Mouse (Mus musculus) monocyte, adult 2 months (primary cell): ENCODE measurements around the gene Sash3.

Source experiments
- DNase-seq, 2 experiments: peaks; one replicate each; pipeline ENCODE4 v3.0.0; 2022; ENCODE audit warnings: low spot score in 2 of 2, low read depth in 1 of 2

The Sash3 gene

DNA sequence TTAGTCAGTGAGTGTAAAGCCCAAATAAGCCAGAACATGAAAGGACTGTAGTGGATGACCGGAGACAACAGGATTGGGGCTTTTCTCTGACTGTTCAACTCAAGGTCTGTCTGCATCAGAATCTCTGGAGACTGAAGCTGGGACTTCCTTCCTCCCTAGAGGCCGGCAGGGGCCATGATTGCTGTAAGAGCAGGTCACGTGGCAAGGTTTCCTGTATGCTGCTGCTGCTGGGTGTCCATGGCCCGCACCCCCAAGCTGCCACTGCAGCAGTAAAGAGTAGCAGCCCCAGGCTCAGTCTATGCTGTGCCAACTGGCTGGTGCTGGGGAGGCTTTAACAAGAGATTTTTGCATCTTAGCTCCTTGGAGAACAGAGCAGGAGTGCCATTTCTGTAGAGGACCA, at the start of gene Sash3:
Sash3 (plus strand) TSS at position 175 of the 400 bp plus-strand sequence.
- peak in 1 of 2 experiments; percentile 50 for DNase-seq

DNA sequence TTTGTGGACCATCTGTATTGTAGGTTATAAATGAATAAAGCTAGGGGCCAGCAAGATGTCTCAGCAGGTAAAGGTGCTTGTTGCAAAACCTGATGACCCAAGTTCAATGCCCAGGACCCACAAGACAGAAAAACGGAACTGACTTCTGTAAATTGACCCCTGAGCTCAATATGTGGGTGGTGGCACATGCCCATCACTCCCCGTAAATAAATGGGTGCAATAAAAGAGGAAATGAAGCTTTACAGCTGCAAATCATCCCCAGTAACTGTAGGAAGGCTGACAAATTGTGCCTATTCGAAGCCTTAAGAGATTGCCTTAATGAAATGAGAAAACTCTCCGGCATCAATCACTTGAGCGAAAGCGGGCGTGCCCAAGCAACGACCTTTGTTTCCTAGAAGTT, 49.7 kb upstream of the Sash3 start:
- DNase-seq: no peak

DNA sequence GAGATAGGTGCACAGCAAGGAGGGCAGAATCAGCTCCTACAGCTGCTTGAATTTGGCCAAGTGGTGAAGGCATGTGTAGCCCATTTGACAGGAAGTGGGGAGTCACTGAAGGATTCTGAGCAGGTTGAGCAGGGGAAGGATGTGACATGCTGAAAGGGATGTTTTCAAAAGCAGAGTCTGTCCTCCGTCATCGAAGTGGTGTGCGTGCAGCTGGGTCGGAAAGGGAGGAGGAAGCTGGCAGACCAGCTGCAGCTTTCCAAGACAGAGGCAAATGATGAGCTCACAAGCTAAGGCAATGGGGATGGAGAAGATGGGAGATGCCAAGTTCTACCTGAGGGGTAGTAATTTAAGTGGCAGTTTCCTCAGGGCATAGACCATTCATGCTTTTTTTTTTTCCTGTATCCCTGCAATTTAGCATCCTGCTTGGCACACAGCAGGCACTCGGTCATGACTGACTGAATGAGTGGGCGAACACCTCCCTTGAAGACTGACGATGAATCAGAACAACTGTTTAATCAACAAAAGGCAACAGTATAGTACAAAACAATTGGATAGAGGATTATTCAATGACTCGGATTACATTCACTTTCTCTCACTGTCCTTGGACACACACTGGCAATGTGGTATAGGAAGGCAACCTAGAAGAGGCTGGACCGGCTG, 47.6 kb upstream of the Sash3 start:
- DNase-seq: no peak

DNA sequence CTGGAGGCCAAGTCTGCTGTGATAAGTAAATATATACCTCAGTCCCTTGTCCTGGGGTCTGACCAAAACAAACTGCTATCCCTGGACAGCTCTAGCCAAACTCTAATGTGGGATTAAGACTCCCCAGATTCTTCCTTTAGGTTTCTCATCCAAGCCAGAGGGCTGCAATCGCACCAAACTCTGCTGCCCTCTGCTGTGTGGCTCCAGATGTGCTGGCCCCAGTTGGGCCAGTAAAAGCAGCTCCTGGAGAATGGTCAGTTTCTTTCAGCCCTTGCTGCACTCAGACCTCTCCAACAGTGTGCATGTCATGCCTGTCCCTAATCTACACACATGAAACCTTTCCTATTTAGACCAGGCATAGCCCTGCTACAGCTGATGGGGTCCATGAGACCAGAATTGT, 46.4 kb upstream of the Sash3 start:
- no peak for DNase-seq

DNA sequence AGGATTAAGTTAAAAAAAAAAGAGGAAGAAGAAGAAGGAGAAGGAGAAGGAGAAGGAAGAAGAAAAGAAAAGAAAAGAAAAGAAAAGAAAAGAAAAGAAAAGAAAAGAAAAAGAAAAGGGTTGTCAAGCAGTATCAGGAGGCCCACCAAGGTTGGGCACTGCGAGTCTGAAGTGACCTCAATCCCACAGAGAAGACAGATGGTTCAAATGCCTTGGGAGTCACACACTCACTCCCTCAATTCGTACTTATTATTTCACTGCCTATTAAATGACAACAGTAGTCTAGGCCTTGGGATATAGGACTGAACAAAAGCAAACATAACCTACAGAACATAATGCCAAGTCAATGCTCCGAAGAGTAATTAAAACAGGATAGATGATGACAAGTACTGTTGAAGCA, 43.0 kb upstream of the Sash3 start:
- DNase-seq: no peak

DNA sequence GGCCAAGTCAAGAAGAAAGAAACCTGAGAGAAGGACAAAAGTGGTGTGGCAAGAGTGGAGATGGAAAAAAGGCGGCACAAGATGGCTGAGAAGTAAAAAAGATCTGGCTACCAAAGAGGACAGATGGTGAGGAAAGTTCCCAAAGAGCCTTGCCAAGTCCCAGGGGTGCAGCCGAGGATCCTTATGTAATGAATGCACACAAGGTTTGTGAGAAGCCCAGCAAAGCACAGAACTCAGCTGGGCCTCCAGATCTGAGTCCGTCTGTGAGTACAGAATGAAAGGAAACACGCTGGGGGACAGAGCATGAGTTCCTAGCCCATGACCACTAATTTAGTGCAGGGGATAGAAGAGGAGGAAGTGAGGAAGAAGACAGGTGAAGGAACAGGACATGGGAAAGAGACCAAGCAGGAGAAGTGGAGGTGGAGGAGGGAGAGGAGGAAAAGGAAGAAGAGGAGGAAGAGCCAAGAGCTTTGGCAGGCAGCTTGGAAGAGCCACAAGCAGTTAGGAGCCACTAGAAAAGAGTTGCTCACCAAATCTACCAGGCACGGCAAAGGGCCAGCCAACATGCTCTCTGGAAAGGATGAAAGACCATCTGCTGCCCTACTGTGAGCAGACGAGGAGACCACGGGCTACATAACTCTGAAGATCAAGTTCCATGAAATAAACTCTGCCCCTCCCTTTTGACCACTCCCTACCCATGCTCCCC, 41.3 kb upstream of the Sash3 start:
- DNase-seq: no peak

DNA sequence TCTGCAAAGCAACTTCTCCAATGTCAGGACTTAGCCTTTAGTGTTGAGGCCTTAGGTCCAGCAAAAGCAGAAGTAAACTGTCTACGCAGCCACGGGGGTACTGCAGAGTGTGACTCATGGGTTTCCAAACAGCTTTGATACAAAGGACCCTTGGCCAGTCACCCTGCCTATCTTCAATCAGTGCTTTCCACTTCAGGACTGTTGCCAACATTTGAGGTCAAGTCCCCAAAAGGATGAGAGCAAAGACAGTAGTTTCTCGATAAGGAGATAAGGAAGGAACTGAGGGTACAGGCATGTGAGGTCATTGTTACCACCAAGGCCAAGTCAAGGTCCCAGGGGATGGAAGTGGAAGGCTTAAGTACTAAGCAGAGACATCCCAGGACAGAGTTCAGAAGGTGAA, 40.0 kb upstream of the Sash3 start:
- DNase-seq: no peak

DNA sequence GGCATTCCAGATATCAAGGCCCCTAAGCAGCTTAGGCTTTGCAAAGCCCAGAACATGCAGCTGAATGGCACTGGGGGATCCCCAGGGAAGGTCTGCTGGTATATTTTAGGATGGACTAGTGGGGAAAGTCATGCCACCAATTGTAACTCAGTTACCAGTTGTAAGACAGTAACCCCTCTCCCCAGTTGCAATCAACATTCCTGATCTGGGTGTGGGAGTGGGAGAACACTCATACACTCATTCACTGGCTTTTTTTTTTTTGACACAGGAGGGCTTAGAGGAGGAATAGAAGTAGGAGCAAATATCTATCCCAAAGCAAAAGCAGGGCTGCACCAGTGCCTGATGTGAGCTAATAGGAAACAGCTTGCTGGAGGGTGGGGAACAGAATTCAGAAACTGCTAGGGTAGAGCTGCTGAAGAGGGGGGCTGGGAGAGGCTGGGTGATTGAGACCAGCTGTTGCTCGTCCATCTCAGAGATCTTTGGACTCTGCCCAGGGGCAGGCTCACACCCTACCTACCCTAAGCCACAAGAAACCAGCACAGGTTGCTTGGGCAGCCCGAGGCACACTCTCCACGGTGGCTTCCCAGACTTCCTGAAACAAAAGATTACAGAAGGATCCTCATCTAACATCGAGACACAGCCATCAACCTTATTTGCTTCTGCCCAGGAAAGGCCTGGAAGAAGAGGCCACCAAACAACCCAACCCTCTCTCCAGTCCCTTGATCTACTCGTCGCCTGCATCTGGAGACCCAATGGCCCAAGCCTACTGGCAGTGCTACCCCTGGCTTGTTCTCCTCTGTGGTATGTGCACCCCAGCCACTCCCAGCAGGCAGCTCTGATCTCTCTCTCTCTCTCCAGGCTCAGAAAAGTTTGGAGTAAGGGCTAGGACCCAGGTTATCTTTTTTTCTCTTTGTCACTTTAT, 37.6 kb upstream of the Sash3 start, which contains the start of gene Xpnpep2:
Xpnpep2 (plus strand) TSS at position 332 of the 922 bp plus-strand sequence.
- DNase-seq: no peak

DNA sequence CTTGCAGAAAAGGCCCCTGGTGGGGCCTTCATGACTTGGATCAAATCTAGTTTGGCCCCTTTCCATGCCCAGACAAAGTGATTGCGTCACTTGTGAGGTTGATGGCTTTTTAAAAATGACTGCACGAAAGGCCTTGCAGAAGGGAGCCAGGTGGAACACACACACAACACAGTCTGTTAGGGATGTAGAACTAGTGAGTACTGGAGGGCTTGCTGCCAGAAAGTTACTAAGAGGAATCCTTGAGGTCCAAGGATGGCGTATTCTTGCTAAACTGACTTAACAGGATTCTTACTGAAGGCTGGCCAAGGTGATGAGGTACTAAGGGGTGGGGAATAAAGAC, 37.0 kb upstream of the Sash3 start:
- no peak for DNase-seq

DNA sequence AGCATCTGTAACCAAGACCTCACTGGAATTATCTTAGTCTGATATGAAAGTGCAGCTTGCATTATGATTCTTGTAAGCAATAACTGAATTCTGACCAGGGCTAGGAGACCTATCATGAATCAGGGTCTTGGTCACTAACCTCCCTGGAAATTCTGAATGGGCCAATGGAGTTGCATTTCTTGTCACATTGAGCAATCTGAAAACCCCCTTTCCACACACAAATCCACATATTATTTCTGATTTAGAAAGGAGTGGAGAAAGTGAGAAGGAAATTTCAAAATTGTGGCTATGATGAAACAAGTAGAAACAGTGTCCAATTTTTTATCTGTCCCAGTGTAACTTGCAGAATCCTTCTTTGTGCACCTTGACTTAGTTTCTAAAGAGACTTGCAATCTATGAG, 26.9 kb upstream of the Sash3 start:
- DNase-seq: no peak

DNA sequence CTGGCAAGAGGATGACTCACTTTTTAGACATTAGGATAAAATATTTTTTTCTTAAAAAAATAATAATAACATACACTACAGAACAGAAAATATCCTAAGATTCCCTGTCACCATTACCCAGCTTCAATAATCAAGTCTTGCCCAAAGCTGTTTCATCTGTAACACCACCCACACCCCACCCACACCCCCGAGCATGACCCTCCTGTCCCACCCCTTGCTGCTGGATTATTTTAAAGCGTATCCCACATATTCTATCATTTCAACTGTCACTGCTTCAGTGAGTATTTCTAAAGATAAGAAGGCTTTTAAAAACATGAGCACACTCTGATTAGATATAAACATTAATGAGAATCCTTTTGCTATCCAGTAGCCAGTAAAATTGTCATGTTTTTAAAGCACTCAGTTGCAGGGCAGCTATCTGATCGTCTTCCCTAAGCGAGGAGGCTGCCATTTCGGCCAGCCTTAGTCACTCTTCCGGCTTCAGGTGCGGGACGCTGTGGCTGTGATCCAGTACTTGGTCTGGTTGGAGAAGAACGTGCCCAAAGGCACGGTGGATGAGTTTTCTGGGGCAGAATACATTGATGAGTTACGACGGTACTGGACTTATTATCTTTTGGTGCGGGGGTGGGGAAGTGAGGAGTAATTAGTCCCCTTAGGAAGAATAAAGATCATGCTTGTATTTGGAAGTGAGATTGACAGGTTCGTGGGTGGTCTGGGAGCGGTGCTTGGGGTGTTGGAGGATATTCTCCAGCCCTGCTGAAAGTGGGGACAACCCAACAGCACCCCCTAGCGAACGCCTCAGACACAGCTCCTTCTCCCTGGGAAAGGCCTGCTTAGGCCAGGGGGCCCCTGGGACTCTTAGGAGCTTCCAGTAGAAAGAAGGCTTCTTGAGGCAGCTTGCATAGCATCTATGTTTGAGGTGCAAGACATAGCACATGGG, 21.8 kb upstream of the Sash3 start:
- peak in 1 of 2 experiments; percentile 28 for DNase-seq

DNA sequence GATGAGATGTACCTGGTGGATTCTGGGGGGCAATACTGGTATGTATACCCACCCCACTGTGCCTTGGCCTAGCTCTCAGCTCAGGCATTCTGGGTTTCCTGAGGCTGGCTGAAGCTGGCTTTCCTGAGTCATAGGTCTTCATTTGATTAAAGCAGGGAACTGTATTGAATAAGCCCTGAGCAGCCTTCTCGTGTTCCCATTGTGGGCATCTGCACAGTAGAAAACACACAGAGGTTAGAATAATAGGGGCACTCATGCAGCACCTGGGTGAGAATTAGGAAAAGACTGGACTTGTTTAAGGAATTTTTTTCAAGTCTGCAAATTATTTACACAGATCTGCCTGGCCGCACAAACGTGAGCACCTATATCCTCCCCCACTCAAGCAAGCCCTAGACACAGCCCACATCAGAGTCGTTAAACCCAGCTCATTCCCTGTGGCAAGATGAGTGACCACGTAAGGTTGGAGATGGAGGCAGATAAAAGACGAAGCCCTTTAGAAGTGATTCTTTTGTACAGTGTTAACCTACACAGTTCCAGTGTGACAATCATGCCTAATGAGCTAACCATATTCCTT, 19.2 kb upstream of the Sash3 start:
- DNase-seq: no peak

DNA sequence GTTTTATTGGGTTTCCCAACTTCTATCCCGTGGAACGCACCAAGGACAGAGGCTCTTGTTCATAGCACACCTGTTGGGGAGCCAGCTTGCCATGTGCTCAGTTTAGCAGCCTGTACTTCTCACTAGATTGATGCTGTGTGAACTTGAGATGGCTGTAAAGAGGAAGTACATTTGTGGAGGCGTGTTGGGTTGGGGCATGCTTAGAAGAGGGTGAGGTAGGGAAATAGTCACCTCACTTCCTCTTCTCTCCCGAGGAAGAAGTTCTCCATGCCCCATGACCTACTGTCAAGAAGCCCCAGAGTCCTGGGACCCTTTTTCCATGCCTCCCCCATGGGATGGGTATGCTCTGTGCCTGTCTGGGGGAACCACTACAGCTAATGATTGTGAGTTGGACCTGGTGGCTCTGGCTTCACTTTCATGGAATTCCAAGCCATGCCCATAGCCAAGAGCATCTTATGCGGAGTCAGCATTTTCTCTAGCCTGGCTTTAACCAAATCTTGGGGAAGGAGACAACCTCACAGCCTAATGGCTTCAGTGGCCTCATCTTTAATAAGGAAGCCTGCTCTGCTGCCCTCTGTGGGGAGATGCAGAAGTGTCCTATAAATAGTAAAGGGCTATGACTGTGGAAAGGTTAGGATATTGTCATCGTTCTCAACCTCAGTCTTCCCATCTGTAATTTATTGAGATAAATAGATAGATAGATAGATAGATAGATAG, 18.6 kb upstream of the Sash3 start:
- peak in 1 of 2 experiments; percentile 37 for DNase-seq

DNA sequence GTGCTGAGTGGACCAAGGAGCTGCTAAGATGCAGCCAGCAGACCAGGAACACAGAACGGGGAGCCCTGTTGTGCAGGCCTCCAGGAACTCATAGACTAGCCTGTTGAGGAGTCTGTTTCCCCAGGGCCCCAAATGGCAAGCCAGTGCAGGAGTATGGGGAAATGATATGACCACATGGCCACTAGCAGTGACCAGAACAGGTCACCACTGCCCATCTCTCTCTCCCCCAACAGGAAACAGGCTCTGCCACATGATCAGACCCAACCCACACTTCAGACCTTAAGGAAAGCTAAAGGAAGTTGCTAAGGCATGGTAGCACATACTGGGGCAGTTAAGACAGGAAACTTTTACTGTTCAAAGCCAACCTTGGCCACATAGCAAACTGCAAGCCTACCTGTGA, 17.1 kb upstream of the Sash3 start:
- no peak for DNase-seq

DNA sequence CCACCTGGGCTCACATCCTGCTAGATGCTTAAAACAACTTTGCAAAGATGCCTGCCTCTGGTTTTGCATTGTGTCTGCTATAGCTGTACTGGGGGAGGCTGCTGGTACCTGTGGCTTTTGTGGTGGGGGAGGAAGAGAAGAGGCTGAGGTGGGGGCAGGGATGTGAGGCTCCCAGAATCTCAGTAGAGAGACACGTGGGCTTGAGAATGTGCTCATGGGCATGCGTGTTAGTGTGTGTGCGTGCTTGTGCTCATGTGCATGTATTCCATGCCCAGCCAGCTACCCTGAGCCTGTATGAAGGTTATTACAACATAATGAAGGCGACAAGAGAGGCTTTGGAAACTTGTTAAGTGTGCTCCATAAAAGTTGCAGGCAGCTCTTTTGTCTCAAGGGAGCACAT, 9.3 kb upstream of the Sash3 start:
- no peak for DNase-seq

DNA sequence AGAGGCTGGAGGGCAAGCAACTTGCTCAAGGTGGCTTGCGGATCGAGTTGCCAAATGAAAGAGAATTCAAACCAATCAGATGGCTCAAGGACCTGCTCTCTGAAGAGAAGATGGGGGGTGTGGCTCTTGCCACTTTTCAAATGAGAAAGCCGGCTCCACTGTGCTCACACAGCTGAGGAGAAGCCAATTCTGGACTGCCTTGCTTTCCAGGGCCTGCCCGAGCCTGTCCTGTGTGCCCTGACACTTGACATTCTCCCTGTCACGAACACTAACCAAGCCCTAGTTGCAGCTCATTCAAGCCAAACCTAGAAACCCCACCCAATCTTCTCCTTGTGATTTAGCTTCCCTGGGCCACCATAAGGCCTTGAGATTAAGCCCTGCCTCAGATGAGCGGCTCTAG, 8.2 kb upstream of the Sash3 start:
- no peak for DNase-seq

DNA sequence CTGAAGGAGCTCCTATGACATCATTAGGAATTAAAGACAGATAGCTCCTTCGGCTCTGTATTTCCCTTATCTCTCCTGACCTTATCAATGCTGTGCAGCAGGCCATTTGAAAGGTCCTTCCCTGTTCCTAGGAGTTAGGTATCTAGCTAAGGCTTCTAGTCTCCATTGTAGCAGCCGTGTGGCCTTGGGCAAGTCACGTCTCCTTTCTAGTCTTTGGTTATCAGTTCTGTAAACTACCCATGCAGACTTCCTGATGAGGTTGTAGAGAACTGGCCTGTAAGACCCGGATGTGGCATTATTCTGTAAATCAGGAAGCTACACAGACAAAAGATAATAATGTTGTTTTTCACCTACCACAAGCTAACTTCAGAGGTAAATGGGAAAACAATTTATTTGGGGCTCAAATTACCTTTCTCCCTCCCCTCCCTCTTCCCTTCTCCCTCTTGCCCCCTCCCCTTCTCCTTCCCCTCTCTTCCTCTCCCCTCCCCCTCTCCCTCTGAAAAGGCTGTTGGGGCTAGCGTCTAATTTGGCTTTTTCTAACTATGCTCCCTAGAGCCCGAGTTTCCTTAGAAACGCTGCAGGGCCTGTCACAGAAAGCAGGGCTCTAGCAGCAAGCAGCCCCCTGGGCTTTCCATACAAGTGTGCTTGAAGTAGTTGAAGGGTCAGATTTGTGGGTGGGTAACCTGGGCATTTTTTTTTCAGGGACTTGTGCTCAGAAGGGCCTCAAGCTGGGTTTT, 7.5 kb upstream of the Sash3 start:
- DNase-seq: no peak

DNA sequence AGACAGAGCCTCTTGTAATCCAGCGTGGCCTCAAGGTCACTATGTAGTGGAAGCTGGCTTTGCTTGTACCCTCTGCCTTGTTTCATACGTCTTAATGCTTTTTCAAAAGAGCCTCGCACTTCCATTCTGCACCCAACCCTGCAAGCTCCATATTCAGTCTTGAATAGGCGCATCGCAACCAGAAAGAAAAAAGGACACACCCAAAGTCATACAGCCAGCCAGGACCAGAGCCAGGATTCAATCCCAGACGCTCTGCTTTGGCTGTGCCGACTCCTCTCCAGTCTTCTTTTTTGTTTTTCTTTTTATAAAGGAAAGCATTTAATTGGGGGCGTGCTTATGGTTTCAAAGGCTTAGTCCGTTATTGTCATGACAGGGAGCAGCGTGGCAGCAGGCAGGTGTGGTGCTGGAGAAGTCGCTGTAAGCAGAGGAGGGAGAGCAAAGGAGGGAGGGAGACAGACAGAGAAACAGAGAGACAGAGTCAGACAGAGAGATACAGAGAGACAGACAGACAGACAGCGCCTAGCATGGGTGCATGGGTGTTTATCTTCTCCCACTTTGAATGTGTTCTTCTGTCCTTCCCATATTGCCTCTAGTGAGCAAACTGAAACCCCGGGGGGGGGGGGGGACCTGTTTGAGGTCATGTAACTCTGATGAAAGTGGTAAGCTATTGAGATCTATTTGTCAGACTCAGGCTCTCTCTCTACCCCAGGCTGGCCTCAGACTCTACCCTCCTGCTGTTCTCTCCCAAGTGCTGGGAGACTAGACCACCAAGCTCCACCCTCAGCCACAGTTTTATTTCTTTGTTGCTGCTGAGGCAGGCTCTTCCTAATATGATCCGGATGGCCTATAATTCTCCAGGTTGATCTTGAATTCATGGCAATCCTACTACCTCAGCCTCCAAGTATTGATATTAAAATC, 6.6 kb upstream of the Sash3 start:
- no peak for DNase-seq
